Mouse (Mus musculus) skeletal muscle tissue, postnatal 0 days (tissue): Measurements from ENCODE around the gene Ktn1. TPM values are rescaled to one million over a fixed set of nuclear protein-coding genes. Genes with fewer than 3 reads are reported as not detected.

Experiments used
- polyA plus RNA-seq: library from polyadenylated mRNA; unstranded; fragments of >200 nt; fragmentation: Nextera tagmentation; extraction: Ambion mirVana; gene quantifications from 2 replicates; pipeline ENCODE4 v1.2.1, GENCODE M21; 2015

Gene Ktn1
- polyA plus RNA-seq: 89.1 and 104 TPM in 2 replicates

DNA sequence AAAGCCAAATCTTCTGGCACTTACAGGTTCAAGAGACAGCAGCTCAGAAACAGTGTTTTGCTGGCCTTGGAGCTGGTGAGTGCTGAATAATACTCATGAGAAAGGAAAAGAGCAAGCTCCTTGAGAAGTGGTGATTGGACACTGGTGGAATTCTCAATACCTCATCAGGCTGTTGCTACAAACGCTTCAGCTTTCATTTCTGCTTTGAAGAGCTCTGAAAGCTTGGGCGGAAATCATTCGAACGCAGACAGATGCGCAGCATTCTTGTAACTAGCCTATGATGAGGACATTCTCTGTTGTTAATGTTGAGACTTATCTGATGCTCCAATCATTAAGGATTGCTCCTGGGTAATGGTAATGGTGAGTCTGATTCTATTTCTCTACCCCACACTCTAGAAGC, at the start of gene Ktn1:
Gene Ktn1 (plus strand): TSS at position 231 of the 400 bp plus-strand sequence.

Other genes with a start within 250 kb of the Ktn1 start
- 7.7 and 8.8 TPM in 2 replicates for gene Dlgap5, start 230.0 kb upstream of the Ktn1 start, polyA plus RNA-seq
- 11.4 TPM in 2 replicates for gene Fbxo34, start 198.0 kb upstream of the Ktn1 start, polyA plus RNA-seq
- gene Atg14, start 77.8 kb upstream of the Ktn1 start, polyA plus RNA-seq: 10.9 and 11.0 TPM in 2 replicates